Mouse (Mus musculus) adrenal gland, adult 18-20 months (tissue): ENCODE results near the gene Rpl37. TPM values are rescaled to one million over a fixed set of nuclear protein-coding genes. Genes with fewer than 3 reads are reported as not detected.

Experiments used
- DNase-seq, 2 experiments: peaks; one replicate each; pipeline ENCODE4 v3.0.0; 2021 to 2022; ENCODE audit warnings: low spot score in 2 of 2
- long read RNA-seq, 2 experiments: library from polyadenylated mRNA; stranded (forward); transcript quantifications; one replicate each; pipeline ENCODE4 v2.0.0; 2021
- total RNA-seq, 2 experiments: library from RNA; stranded (reverse); gene quantifications; 1 replicate in 1 of 2; 2 replicates in 1 of 2; pipeline ENCODE4 v1.2.3; 2021

Rpl37 gene
- total RNA-seq: 100 to 1,000 TPM; 365 to 475 TPM
- long read RNA-seq, experiment 1, transcript Rpl37-201 (4 exons, 835 nt): major isoform, 33 of 34 reads
- long read RNA-seq, experiment 1, partial matches to known transcripts: 0 of 34 reads
- long read RNA-seq, experiment 1, other reads (novel, unspliced or antisense): 0 of 34 reads
- long read RNA-seq, experiment 2, transcript Rpl37-201 (4 exons, 835 nt): major isoform, 230 of 247 reads
- long read RNA-seq, experiment 2, transcript Rpl37-205 (3 exons, 925 nt): minor isoform, 5 of 247 reads
- long read RNA-seq, experiment 2, partial matches to known transcripts: 10 of 247 reads
- long read RNA-seq, experiment 2, other reads (novel, unspliced or antisense): 1 of 247 reads

GRCm38 (mm10) chr15:5116270-5117030 lies at the start of gene Rpl37:
Gene Rpl37, plus strand, starts transcription at chr15:5116645.
- peak; percentile 99 for DNase-seq

DNA sequence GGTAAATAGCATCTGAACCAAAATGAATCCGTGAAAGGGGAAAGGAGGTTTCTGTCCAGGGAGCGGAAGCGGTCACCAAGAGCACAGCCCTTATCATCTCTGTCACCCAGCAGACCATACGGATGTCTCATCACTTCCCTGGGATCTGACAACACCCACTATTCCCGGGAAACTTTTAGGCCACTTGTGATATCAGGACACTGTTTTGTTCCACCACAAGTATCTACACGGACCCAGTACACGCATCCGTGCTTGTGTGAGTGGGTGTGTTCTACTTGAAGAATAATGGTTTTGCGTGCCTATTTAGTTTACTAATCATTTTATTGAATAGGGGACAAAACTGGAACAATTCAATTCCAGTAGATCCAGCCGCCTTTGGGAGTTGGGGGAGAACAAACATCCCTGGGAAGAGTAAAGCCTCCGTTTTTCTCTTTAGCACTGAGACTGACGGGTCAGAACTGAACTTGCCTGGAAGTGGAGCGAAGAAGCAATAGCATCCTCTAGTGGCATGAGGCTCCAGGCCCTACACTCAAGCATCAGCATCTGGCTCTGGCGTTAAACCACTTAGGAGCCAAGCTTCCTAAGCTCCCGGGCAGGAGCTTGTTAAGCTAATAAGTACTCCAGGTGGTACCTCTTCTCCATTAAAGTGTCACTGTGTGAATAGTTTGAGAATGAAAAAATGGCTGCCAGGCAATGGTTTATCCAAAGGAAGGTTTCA lies 47.5 kb upstream of the Rpl37 start:
- no peak for DNase-seq

GRCm38 (mm10) chr15:5081235-5081634 lies 35.2 kb upstream of the Rpl37 start:
- DNase-seq: no peak

DNA sequence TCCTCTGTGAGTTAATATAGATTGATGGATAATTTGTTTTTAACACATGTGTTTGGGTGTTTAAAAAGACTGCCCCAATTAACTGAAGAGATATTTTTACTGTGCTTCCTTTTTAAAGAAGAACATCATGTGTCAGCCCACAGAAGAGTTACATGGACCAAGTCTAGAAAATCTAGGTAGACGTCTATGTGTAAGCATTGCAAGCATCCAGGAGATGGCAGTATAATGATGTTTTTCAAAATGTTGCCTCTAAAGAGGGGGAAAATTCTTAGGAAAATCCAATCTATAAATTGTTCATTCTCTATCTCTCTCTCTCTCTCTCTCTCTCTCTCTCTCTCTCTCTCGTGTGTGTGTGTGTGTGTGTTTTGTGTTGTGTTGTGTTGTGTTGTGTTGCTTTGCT lies 30.3 kb upstream of the Rpl37 start:
- no peak for DNase-seq

DNA sequence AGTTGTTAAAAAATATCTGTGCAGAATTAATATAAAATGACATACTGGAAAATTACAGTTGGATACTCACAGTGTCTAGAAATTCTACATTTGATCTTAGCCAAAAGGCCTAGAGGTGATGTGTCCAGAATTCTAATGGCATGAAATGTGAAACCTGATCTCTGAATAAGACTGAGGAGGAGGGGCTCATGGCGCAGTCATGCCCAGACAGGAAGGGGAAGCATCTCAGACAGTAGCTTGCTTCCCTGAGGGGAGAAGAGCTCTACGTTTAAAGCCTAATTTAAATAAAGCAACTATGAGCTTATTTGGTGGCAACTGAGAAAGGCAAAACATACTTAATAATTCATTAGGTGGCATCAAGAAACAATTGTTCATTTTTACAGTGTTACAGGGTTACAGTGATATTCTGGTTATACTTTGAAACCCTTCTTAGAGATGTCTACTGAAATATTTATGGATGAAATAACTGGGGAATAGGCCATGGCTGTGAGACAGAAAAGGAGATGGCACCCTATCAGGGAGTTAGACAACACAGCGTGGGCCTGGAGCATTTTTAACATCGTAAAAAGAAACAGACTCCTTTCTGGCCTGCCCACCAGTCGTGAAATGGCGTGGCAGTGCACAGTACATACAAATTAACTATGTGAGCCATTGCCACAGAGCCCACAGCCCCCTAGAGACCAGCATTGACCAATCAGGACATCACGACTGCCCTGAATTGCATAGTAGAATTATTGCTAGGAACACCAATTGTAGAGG lies 27.4 kb upstream of the Rpl37 start:
- DNase-seq: no peak

- DNase-seq: no peak
Observed at GRCm38 (mm10) chr15:5090131-5090530, 26.3 kb upstream of the Rpl37 start.

GRCm38 (mm10) chr15:5095534-5096301 lies 20.7 kb upstream of the Rpl37 start:
- no peak for DNase-seq

GRCm38 (mm10) chr15:5097376-5097775 lies 19.1 kb upstream of the Rpl37 start:
- no peak for DNase-seq

DNA sequence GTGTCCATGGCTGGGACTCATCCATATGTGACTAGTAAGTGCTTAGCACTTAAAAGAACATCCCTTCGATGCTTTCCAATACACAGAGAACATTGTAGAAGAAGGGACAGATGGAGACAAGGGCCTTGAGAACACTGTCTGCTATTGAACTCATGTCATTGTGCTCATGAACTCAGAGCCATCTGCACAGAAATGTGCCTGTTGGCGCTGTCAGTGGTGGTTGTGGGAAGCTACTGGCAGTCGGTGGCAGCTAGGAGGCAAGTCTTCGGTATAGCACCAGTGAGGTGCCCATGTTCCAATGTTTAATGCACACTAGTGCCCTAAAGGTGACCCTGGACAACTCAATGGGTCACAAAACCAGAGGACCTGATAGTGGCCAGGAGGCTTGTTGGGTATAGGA lies 14.1 kb upstream of the Rpl37 start:
- no peak for DNase-seq

DNA sequence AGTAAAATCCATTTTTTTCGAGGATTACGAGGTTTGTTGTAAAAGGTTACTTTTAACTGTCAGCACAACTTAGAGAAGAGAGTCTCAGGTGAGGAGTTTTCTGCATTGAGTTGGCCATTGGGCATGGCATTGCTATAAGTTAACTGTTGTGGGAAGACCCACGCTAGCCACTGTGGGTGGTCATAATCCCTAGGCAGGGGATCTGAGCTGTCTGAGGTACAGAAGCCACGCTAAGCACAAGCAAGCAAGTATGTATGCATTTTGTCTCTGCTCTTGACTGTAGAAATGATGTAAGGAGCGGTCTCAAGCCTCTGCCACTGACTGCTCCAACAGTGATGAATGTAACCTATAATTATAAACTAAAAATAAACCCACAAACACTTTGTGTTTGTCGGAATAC lies 10.6 kb upstream of the Rpl37 start:
- DNase-seq: no peak

DNA sequence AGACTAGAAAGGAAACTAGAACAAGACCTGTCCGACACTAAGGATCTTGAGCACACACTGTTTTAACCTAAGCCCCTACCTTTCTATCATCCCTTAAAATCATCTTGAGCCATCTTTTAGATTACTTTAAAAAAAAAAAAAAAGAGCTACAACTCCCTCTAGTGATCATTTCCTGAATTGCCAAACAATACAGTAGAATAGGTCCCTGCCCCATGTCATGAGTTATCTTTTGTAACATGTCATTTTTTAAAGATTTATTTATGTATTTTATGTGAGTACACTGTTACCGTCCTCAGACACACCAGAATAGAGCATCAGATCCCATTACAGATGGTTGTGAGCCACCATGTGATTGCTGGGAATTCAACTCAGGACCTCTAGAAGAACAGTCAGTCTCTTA lies 10.2 kb upstream of the Rpl37 start:
- no peak for DNase-seq

DNA sequence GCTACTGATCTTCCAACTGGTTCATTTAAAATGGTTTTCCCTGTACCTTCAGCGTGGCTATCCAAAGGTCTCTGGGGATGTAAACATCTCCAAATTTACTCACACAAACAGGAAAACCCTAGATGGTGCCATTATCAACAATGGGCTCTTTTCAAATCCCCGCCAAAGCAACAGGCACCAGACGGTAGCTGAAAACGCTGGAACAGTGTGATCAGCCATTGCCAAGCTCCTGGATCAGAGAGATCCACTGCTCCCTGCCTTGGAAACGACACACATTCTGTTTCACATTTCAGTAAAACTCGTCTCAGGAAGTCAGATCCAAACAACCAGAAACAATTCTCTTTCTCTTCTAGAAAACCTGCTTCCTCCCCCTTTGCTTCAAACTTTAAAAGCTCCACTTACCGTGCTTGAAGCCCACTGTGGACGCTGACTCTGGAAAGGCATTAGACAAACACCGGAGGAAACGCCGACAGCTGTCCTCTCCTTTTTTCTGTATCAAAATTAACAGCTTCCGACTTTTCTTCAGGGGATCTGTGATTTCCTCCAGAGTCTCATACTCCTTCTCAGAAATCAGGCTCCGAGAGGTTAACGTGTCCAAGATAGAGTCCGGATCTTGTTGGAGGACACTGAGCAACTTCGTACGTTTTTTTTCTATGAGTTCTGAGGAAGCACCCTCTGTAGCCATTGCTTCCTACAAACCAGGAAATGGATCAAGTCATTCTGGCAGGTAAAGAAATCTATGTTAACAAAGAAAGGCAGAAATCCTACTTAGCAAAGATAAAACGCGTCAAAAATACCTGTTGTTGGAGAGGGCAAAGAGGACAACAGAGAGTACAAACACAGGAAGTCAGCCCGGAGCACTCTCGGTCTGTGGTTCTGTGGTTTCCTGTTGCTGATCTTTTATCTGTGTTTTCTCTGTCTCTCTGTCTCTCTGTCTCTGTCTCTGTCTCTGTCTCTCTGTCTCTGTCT lies 8.5 kb upstream of the Rpl37 start, which contains the start of gene Card6:
TSS of gene Card6 (minus strand) at position 854 of the 969 bp plus-strand sequence.
- no peak for DNase-seq

DNA sequence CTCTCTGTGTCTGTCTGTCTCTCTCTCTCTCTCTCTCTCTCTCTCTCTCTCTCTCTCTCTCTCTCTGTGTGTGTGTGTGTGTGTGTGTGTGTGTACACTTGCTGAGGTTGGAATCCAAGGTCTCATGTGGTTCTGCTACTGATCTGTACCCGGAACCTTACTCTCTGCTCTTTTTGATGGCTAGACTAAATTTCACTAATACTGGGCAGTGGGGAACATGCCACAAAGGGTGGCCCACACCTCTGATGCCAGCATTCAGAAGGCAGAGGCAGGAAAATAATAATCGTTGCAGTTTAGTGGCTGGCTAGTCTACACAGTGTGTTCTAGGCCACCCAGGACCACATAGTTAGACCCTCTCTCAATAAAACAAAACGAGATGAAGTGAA lies 7.8 kb upstream of the Rpl37 start:
- DNase-seq: no peak

GRCm38 (mm10) chr15:5112651-5113050 lies 3.8 kb upstream of the Rpl37 start:
- no peak for DNase-seq

DNA sequence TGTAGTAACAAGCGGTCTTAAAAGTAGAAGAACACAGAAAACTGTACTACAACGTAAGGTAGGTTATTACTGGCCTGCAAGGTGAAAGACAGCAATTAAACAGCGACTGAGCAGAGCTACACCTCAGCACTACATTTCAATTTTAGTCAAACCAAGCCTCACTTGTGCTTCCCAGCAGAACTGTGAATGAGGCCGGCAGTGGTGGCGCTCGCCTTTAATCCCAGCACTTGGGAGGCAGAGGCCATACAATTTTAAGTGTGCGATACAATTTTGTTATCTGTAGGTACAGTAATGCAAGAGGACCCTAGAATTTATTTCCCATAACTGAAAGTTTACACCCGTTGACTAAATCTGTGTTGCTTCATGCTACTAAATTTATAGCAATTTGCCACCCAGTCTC lies 1.3 kb upstream of the Rpl37 start:
- DNase-seq: no peak

- DNase-seq: no peak
Observed at GRCm38 (mm10) chr15:5117031-5117601, 671 bp downstream of the Rpl37 start.

DNA sequence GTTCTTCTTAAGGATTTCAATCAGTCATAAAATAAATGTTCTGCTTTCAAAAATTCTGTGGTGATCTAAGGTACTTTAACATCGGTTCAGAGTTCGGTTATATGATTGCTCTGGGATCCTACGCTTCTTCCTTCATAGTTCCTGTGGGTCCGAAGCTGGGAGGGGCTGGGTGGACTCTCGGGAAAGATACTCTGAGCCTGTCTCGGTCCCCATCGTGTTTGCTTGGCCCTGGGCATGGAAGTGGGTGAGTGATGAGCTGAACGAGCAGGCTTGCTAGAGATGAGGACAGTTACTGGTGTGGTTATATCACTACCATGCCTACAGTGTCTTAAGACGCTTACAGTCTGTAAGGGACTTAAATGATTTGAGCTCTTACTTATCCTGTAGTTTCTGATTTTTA lies 2.2 kb downstream of the Rpl37 start:
- DNase-seq: no peak

DNA sequence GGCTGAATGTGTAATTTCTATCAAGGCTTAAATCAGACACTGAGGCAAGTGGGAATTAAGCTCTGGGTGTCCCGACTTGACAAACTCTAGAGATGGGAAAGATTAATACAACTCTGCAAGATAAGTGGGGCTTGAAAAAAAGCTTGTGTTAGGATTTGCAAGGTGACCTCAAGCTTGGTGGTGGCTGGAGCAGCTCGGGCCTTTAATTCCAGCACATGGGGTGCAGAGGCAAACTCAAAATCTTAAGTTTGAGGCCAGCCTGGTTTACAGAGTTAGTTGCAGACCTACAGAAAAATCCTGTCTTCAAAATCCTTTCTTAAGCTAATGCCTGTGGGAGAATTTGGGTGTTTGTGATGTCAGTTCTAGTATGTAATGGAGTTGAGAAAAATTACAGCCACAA lies 2.7 kb downstream of the Rpl37 start:
- no peak for DNase-seq

- no peak for DNase-seq
Observed at GRCm38 (mm10) chr15:5119707-5120106, 3.3 kb downstream of the Rpl37 start.
